8 mouse cellular contexts compared by ENCODE assay signal in the genomic region with DNA sequence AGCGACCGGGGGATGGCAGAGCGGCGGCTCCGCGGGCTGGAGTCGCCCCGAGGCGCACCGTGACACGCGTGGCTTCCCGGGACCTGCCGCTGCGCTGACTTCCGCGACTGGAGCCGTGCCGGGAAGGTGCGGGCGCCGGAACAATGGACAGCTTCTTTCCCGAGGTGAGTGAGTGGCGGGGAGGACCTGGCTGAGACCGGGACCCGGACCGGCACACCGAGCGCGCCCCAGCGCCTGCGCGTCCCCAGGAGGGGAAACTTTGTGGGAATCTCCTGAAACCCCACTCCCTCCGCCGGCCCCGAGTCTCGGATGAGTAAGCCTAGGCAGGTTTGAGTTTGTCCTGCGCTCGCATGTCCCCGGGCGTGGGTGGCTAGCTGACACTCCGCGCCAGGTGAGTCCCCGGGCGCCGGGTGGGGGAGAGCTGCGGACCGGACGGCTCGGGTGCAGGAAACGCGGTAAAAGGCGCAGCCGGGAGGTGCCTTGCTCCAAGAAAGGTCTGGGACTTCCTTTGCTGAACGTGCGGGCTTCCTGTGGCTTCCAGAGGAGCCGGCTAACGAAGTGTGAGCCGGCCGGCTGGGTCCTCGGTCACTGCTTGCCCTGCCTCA. TPM values are rescaled to one million over a fixed set of nuclear protein-coding genes. Genes with fewer than 3 reads are reported as not detected.
DNase-seq lines count a peak whose midpoint lies in the region; ATAC-seq lines count a peak whose summit lies in the region.

No protein-coding gene starts in this region.

- H3K4me1 ChIP-seq in embryonic facial prominence, embryonic 10.5 days: peaks cover 46% of the 10 kb centered on the region
- H3K4me1 ChIP-seq in heart, embryonic 11.5 days (ENCODE audit: control insufficient read depth, insufficient read depth, low read length): peaks cover 3% of the 10 kb centered on the region; the same call in 1 of the 2 replicates
- H3K4me1 ChIP-seq in kidney, embryonic 14.5 days (ENCODE audit: control insufficient read depth, insufficient read depth, low read length): peaks cover 16% of the 10 kb centered on the region

- peak; percentile 58 for DNase-seq in 416B (ENCODE audit: low read depth)
- DNase-seq in adrenal gland, adult (ENCODE audit: inconsistent age in 2 of 2, low spot score in 1 of 2): peak; percentile 73 to 89
- DNase-seq in embryonic facial prominence, embryonic 10.5 days (ENCODE audit: low spot score): peak; percentile 73
- DNase-seq in lung, postnatal 10 days: peak; percentile 63
- DNase-seq in spleen, adult 18-20 months: peak; percentile 34 to 51
- no peak for DNase-seq in yolk sac, embryonic 10.5 days (ENCODE audit: low spot score)

- peak overlapping the region; percentile 93 for H3K4me2 ChIP-seq in heart, embryonic 11.5 days
- peak overlapping the region; percentile 43 for H3K4me2 ChIP-seq in kidney, embryonic 14.5 days (replicated peaks; ENCODE audit: low read depth, low read length)

- H3K27me3 ChIP-seq in embryonic facial prominence, embryonic 10.5 days (replicated peaks; ENCODE audit: low read depth, poor library complexity, severe bottlenecking): peaks cover 13% of the 10 kb centered on the region; the same call in 1 of the 2 replicates
- H3K27me3 ChIP-seq in heart, embryonic 11.5 days (ENCODE audit: control insufficient read depth, insufficient read depth, low read length): no peaks in the 10 kb centered on the region
- H3K27me3 ChIP-seq in kidney, embryonic 14.5 days (ENCODE audit: control insufficient read depth, insufficient read depth, low read length): no peaks in the 10 kb centered on the region

- peak overlapping the region; percentile 77 for H3K4me3 ChIP-seq in embryonic facial prominence, embryonic 10.5 days
- peak overlapping the region; percentile 84 for H3K4me3 ChIP-seq in heart, embryonic 11.5 days (ENCODE audit: low read depth, low read length)
- H3K4me3 ChIP-seq in kidney, embryonic 14.5 days (ENCODE audit: low read length): peak overlapping the region; percentile 59

- peak overlapping the region; percentile 82 for H3K9ac ChIP-seq in heart, embryonic 11.5 days (ENCODE audit: low read depth, low read length)
- peak overlapping the region; percentile 90 for H3K9ac ChIP-seq in kidney, embryonic 14.5 days (ENCODE audit: low read depth, low read length)

- WGBS in embryonic facial prominence, embryonic 10.5 days: under 1% methylated on average over 61 of the region's 61 CpGs
- under 1% methylated on average over 60 of the region's 61 CpGs for WGBS in heart, embryonic 11.5 days (ENCODE audit: insufficient replicate concordance)
- WGBS in kidney, embryonic 14.5 days: under 1% methylated on average over 61 of the region's 61 CpGs

- H3K9me3 ChIP-seq in embryonic facial prominence, embryonic 10.5 days: no peaks in the 10 kb centered on the region
- H3K9me3 ChIP-seq in heart, embryonic 11.5 days (replicated peaks; ENCODE audit: control insufficient read depth, low read length): no peaks in the 10 kb centered on the region
- H3K9me3 ChIP-seq in kidney, embryonic 14.5 days (ENCODE audit: control insufficient read depth, low read length): no peaks in the 10 kb centered on the region

- peak overlapping the region; percentile 95 for H3K27ac ChIP-seq in embryonic facial prominence, embryonic 10.5 days (replicated peaks)
- peak overlapping the region; percentile 67; the same call in 1 of the 2 replicates for H3K27ac ChIP-seq in heart, embryonic 11.5 days (ENCODE audit: low read depth, low read length)
- H3K27ac ChIP-seq in kidney, embryonic 14.5 days (ENCODE audit: low read depth, low read length): peak overlapping the region; percentile 87

- peak; percentile 1; the same call in 1 of the 2 replicates for ATAC-seq in heart, embryonic 11.5 days (replicated peaks; ENCODE audit: insufficient number of reproducible peaks, low FRiP score, low TSS enrichment)
- ATAC-seq in kidney, embryonic 14.5 days (ENCODE audit: low FRiP score, low TSS enrichment): peak; percentile 25

- H3K36me3 ChIP-seq in embryonic facial prominence, embryonic 10.5 days (replicated peaks): peaks cover 10% of the 10 kb centered on the region
- H3K36me3 ChIP-seq in heart, embryonic 11.5 days (ENCODE audit: control insufficient read depth, insufficient read depth, low read length): no peaks in the 10 kb centered on the region
- H3K36me3 ChIP-seq in kidney, embryonic 14.5 days (ENCODE audit: control insufficient read depth, insufficient read depth, low read length): no peaks in the 10 kb centered on the region

RNA-seq across cellular contexts. Expression of gene Myo10, which starts 0.6 kb away (rescaled TPM):
- 44.2 and 47.2 TPM in 2 replicates for polyA plus RNA-seq in embryonic facial prominence, embryonic 10.5 days (2016; fragmentation: Nextera tagmentation; extraction: Ambion mirVana)
- polyA plus RNA-seq in heart, embryonic 11.5 days (2014; fragmentation: Nextera tagmentation; extraction: Ambion mirVana): 11.5 and 15.4 TPM in 2 replicates
- polyA plus RNA-seq in kidney, embryonic 14.5 days (2014; fragmentation: Nextera tagmentation; extraction: Ambion mirVana): 34.0 and 52.2 TPM in 2 replicates
